Mouse (Mus musculus): ENCODE measurements around the gene Slc2a9. TPM values are rescaled to one million over a fixed set of nuclear protein-coding genes. Genes with fewer than 3 reads are reported as not detected.

Gene Slc2a9
- polyA plus RNA-seq, 1 experiment from 2014 or later: 0.28 TPM

DNA sequence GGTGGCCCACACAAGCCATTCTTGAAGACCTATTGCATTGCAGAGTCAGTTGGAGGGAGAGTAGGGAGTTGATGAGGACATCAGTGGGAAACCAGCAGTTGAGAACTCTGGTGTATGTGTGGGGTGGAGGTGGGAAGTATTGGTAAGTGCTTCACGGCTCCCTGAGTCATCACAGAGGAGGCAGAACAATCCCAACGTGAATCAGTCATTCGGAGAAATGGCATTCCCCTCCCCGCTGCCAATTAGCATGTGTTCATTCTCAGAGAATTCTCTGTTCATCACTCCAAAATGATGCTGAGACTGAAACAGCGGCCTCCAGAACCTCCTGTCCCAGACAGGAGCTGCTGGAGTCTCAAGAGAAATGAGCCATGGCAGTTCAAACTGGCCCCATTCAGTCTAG lies 138.5 kb downstream of the Slc2a9 start:
- Histone ChIP-seq H3K4me3 (replicated peaks; ENCODE audit: low read depth, low read length) (no peak overlapping the region), H3K27me3 (ENCODE audit: control insufficient read depth, insufficient read depth, low read length) (no peaks in the 10 kb centered on the region), H3K4me1 (ENCODE audit: control insufficient read depth, insufficient read depth, low read length) (peaks cover 9% of the 10 kb centered on the region), H3K9ac (replicated peaks; ENCODE audit: low read length) (no peak overlapping the region), H3K9me3 (ENCODE audit: control insufficient read depth, low read length) (no peaks in the 10 kb centered on the region), H3K27ac (replicated peaks; ENCODE audit: low read depth, low read length) (no peak overlapping the region), H3K36me3 (ENCODE audit: control insufficient read depth, insufficient read depth, low read length) (no peaks in the 10 kb centered on the region), H3K4me2 (ENCODE audit: low read length) (no peak overlapping the region)
- no peak for ATAC-seq (ENCODE audit: low FRiP score, low TSS enrichment)
- WGBS: 76% methylated on average over 5 of the region's 5 CpGs
- no peak for DNase-seq

DNA sequence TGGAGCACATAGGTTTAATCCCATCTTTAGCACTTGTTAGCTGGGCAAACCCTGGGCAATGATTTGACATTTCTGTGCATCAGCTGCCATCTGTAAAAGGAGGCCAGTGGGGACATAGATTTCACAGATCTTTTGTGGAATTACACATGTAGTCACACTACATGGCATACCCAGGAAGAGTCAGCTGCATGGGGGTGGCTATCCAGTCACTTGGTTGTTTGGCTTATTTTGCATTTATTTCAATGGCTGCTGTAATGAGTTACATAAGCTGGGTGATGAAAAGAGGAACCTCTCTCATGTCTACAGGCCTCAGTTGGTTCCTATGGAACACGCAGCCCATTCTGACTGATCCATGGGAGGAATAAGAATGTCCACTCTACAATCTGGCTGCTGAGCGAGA lies 143.2 kb downstream of the Slc2a9 start:
- H3K9ac ChIP-seq (replicated peaks; ENCODE audit: low read length): no peak overlapping the region
- ATAC-seq (ENCODE audit: low FRiP score, low TSS enrichment) (no peak), DNase-seq (no peak)
- H3K9me3 ChIP-seq (ENCODE audit: control insufficient read depth, low read length): no peaks in the 10 kb centered on the region
- WGBS: 71% methylated on average over 2 of the region's 2 CpGs
- H3K36me3 ChIP-seq (ENCODE audit: control insufficient read depth, insufficient read depth, low read length): no peaks in the 10 kb centered on the region
- H3K27ac ChIP-seq (replicated peaks; ENCODE audit: low read depth, low read length): no peak overlapping the region
- H3K27me3 ChIP-seq (ENCODE audit: control insufficient read depth, insufficient read depth, low read length): no peaks in the 10 kb centered on the region
- H3K4me2 ChIP-seq (ENCODE audit: low read length): no peak overlapping the region
- H3K4me1 ChIP-seq (ENCODE audit: control insufficient read depth, insufficient read depth, low read length): no peaks in the 10 kb centered on the region
- H3K4me3 ChIP-seq (replicated peaks; ENCODE audit: low read depth, low read length): no peak overlapping the region

DNA sequence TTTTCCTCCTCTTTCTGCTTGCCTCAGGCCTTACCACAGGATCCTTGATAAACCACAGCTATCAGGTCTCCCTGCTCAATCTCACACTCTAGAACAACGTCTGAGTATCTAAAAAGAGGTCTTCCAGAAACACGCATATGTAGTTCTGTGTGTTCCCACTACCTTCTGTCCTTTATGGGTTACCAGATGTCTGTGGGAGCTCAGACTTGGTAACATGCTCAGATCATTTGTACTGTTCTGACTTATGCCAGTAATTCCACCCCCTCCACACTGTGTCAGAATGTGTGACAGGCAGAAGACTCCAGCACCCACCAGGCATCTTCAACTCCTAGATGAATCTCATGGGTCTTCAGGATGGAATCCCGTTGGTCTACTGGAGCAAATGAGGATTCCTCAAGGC lies 146.0 kb downstream of the Slc2a9 start:
- 85% methylated on average over 3 of the region's 3 CpGs for WGBS
- H3K4me3 ChIP-seq (replicated peaks; ENCODE audit: low read depth, low read length): no peak overlapping the region
- H3K27me3 ChIP-seq (ENCODE audit: control insufficient read depth, insufficient read depth, low read length): no peaks in the 10 kb centered on the region
- no peak overlapping the region for H3K9ac ChIP-seq (replicated peaks; ENCODE audit: low read length)
- H3K36me3 ChIP-seq (ENCODE audit: control insufficient read depth, insufficient read depth, low read length): no peaks in the 10 kb centered on the region
- H3K9me3 ChIP-seq (ENCODE audit: control insufficient read depth, low read length): no peaks in the 10 kb centered on the region
- no peaks in the 10 kb centered on the region for H3K4me1 ChIP-seq (ENCODE audit: control insufficient read depth, insufficient read depth, low read length)
- DNase-seq: no peak
- ATAC-seq (ENCODE audit: low FRiP score, low TSS enrichment): no peak
- H3K27ac ChIP-seq (replicated peaks; ENCODE audit: low read depth, low read length): no peak overlapping the region
- no peak overlapping the region for H3K4me2 ChIP-seq (ENCODE audit: low read length)

DNA sequence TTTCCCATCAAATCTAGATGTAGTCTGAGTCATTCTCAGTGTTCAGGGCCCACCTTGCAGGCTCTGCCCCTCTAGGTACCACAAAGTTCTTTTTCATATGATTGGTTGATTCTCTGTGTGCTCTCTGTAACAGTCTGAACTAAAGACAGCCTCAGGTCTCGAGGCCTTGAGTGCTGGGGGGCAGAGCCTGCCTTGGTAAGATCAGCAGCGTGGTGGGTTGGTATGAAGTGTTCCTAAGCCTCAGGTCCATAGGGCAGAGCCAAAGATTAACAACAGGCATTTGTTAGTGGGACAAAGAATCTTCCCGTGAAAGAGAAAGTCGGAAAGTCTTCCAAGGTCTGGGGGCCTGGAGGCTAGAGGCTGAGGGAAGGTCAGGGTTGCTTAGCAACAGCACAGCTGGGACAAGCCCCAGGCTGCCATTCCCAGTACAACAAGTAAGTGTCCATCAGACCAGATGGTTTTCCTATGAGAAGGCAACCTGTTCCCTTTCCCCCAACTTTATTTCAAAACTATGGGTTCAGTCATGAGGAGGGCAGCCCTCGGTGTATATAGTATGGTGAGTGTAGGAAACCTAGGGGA lies 152.5 kb downstream of the Slc2a9 start:
- ATAC-seq (ENCODE audit: low FRiP score, low TSS enrichment): no peak

DNA sequence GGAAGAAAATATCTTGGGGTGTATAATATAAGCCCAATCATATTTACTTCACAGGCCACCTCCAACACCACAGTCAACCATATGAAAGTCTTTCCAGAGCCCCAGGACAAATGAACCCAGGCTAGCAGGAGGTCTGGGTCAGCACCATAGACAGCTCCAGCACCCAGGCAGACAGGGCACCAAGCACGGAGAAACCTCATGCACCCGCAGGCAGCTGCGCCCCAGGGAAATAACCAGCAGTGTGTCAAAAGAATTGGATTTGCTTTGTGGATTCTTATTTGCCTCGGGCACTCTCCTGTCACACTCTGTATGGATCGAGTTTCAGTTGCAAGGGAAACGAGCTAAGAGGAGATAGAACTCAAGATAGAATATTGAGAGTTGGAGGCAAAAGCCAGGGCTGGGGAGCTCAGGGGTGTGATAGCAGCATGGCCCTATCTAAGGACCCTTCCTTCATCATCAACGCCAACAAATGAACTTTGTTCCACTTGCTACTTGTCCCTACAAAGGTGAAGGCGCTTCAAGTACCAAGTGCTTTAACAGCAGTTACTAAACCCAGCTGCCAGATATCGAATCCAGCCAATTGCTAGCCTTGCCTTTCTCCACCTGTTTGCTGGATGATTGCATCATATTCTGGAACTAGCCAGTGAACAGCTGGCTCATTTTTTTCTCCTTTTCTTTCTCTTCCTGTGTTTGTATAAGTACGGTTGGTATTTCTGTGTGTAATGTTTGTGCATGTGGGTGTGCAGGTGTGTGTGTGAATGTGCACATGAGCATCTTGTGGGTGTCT lies 156.1 kb downstream of the Slc2a9 start:
- Histone ChIP-seq H3K27ac (replicated peaks; ENCODE audit: low read depth, low read length) (no peak overlapping the region), H3K36me3 (ENCODE audit: control insufficient read depth, insufficient read depth, low read length) (no peaks in the 10 kb centered on the region), H3K9me3 (ENCODE audit: control insufficient read depth, low read length) (no peaks in the 10 kb centered on the region), H3K4me2 (ENCODE audit: low read length) (no peak overlapping the region), H3K27me3 (ENCODE audit: control insufficient read depth, insufficient read depth, low read length) (no peaks in the 10 kb centered on the region), H3K4me1 (ENCODE audit: control insufficient read depth, insufficient read depth, low read length) (peaks cover 15% of the 10 kb centered on the region; the same call in 1 of the 2 replicates), H3K4me3 (replicated peaks; ENCODE audit: low read depth, low read length) (no peak overlapping the region), H3K9ac (replicated peaks; ENCODE audit: low read length) (no peak overlapping the region)
- 33% methylated on average over 10 of the region's 10 CpGs for WGBS
- ATAC-seq (ENCODE audit: low FRiP score, low TSS enrichment): no peak
- peak; percentile 70 for DNase-seq

More for the DNA sequence above, 152.5 kb downstream of the Slc2a9 start:
- Histone ChIP-seq H3K9me3 (ENCODE audit: control insufficient read depth, low read length) (no peaks in the 10 kb centered on the region), H3K36me3 (ENCODE audit: control insufficient read depth, insufficient read depth, low read length) (no peaks in the 10 kb centered on the region), H3K4me1 (ENCODE audit: control insufficient read depth, insufficient read depth, low read length) (peaks cover 15% of the 10 kb centered on the region; the same call in 1 of the 2 replicates), H3K27ac (replicated peaks; ENCODE audit: low read depth, low read length) (no peak overlapping the region), H3K4me3 (replicated peaks; ENCODE audit: low read depth, low read length) (no peak overlapping the region), H3K9ac (replicated peaks; ENCODE audit: low read length) (no peak overlapping the region), H3K27me3 (ENCODE audit: control insufficient read depth, insufficient read depth, low read length) (no peaks in the 10 kb centered on the region), H3K4me2 (ENCODE audit: low read length) (no peak overlapping the region)
- WGBS: 20% methylated on average over 5 of the region's 5 CpGs
- DNase-seq: peak; percentile 31

DNA sequence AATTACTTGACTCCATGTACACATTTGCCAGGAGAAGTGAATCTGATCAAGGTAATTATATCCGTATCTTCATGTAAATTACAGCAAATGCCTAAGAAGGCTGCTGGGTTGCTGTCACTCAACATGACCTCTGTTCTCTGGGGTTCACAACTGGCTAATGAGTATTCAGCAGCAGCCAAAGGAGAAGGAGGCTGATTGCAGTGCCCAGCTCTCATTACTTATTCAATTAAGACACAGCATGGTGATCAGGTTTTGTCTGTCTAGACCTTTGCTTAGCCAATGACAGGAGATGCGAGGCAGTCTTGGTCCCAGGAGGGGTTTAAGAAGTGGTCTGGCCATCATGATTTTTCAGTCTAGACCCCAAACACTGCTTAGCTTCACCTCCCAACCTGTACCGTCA lies 159.8 kb downstream of the Slc2a9 start:
- Histone ChIP-seq H3K27ac (replicated peaks; ENCODE audit: low read depth, low read length) (no peak overlapping the region), H3K4me2 (ENCODE audit: low read length) (no peak overlapping the region), H3K4me3 (replicated peaks; ENCODE audit: low read depth, low read length) (no peak overlapping the region), H3K27me3 (ENCODE audit: control insufficient read depth, insufficient read depth, low read length) (no peaks in the 10 kb centered on the region), H3K9ac (replicated peaks; ENCODE audit: low read length) (no peak overlapping the region), H3K4me1 (ENCODE audit: control insufficient read depth, insufficient read depth, low read length) (0 out of 2 replicates have a peak, but pooled peaks cover 3% of the 10 kb centered on the region), H3K36me3 (ENCODE audit: control insufficient read depth, insufficient read depth, low read length) (no peaks in the 10 kb centered on the region), H3K9me3 (ENCODE audit: control insufficient read depth, low read length) (no peaks in the 10 kb centered on the region)
- DNase-seq (no peak), ATAC-seq (ENCODE audit: low FRiP score, low TSS enrichment) (no peak)
- 51% methylated on average over 3 of the region's 3 CpGs for WGBS

DNA sequence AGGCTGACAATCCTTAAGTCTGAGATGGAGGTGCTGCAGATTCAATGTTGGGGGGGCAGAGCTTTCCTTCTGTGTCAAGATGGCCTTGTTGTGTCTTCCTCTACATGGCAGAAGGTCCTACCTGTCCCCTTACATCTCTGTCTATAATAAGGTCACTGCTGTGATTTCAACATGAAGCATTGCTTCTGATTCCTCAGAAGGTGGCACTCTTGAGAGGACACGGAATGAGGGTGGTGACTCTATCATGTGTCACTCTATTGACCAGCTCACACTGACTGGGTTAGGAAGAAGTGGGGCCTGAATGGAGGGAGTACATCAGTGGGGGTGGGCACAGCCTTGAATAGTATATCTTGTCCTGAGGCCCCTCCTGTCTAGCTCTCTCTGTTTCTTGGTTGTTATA lies 168.4 kb downstream of the Slc2a9 start:
- no peak overlapping the region for H3K4me2 ChIP-seq (ENCODE audit: low read length)
- no peak overlapping the region for H3K27ac ChIP-seq (replicated peaks; ENCODE audit: low read depth, low read length)
- DNase-seq (no peak), ATAC-seq (ENCODE audit: low FRiP score, low TSS enrichment) (no peak)
- no peaks in the 10 kb centered on the region for H3K27me3 ChIP-seq (ENCODE audit: control insufficient read depth, insufficient read depth, low read length)
- no peak overlapping the region for H3K9ac ChIP-seq (replicated peaks; ENCODE audit: low read length)
- 38% methylated on average over 1 of the region's 1 CpGs for WGBS
- no peaks in the 10 kb centered on the region for H3K36me3 ChIP-seq (ENCODE audit: control insufficient read depth, insufficient read depth, low read length)
- no peaks in the 10 kb centered on the region for H3K4me1 ChIP-seq (ENCODE audit: control insufficient read depth, insufficient read depth, low read length)
- no peak overlapping the region for H3K4me3 ChIP-seq (replicated peaks; ENCODE audit: low read depth, low read length)
- H3K9me3 ChIP-seq (ENCODE audit: control insufficient read depth, low read length): no peaks in the 10 kb centered on the region

DNA sequence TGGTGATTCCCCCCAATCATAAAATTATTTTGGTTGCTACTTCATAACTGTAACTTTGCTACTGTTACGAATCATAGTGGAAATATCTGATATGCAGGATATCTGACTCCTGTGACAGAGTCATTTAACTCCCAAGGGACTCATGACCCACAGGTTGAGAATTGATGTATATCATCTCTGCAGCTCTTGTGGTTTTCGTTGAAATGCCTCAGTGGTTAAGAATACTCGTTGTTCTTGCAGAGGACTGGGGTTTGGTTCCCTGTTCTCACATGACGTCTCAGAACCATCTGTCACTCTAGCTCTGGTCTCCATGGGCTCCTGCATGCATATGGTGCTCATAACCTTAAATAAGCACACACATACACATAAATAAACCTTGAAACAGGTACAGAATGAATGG lies 169.6 kb downstream of the Slc2a9 start:
- 73% methylated on average over 4 of the region's 4 CpGs for WGBS
- no peak overlapping the region for H3K4me2 ChIP-seq (ENCODE audit: low read length)
- no peak overlapping the region for H3K27ac ChIP-seq (replicated peaks; ENCODE audit: low read depth, low read length)
- H3K4me1 ChIP-seq (ENCODE audit: control insufficient read depth, insufficient read depth, low read length): no peaks in the 10 kb centered on the region
- no peaks in the 10 kb centered on the region for H3K9me3 ChIP-seq (ENCODE audit: control insufficient read depth, low read length)
- no peak overlapping the region for H3K9ac ChIP-seq (replicated peaks; ENCODE audit: low read length)
- no peaks in the 10 kb centered on the region for H3K36me3 ChIP-seq (ENCODE audit: control insufficient read depth, insufficient read depth, low read length)
- no peak overlapping the region for H3K4me3 ChIP-seq (replicated peaks; ENCODE audit: low read depth, low read length)
- ATAC-seq (ENCODE audit: low FRiP score, low TSS enrichment) (no peak), DNase-seq (no peak)
- no peaks in the 10 kb centered on the region for H3K27me3 ChIP-seq (ENCODE audit: control insufficient read depth, insufficient read depth, low read length)
